Mouse (Mus musculus) gonadal fat pad, adult 2 months (tissue): ENCODE measurements around the gene Zdhhc6. TPM values are rescaled to one million over a fixed set of nuclear protein-coding genes. Genes with fewer than 3 reads are reported as not detected.

ENCODE experiments used
- polyA plus RNA-seq: library from polyadenylated mRNA; depleted of rRNA; stranded (reverse); fragments of >200 nt; gene quantifications from 2 replicates; pipeline ENCODE4 v1.2.3, GENCODE M21; 2012; rRNA removed

Zdhhc6 gene
- polyA plus RNA-seq, 1 experiment = 14.9 TPM

Other genes starting within 250 kb of the Zdhhc6 start
- 88.7 and 95.1 TPM in 2 replicates for gene Gpam, start 188.8 kb downstream of the Zdhhc6 start, polyA plus RNA-seq
- gene Tectb, start 135.3 kb downstream of the Zdhhc6 start, polyA plus RNA-seq = 0.11 and 0.26 TPM in 2 replicates
- 2.3 and 4.7 TPM in 2 replicates for gene Gucy2g, start 74.8 kb downstream of the Zdhhc6 start, polyA plus RNA-seq
- 11.7 and 11.8 TPM in 2 replicates for gene Acsl5, start 64.1 kb downstream of the Zdhhc6 start, polyA plus RNA-seq
- gene Vti1a, start 263 bp upstream of the Zdhhc6 start, polyA plus RNA-seq = 14.6 and 14.9 TPM in 2 replicates